Mouse (Mus musculus) liver, embryonic 15.5 days (tissue): ENCODE results near the gene Cavin3. TPM values are rescaled to one million over a fixed set of nuclear protein-coding genes. Genes with fewer than 3 reads are reported as not detected.

Experiments
- ATAC-seq: fragments of 200-750 bp; cut with Nextera tagmentation; 2 replicates; pipeline ENCODE4 v1.8.0; 2017; ENCODE audit warnings: moderate number of reproducible peaks, mild to moderate bottlenecking, moderate library complexity; ENCODE audit not compliant: insufficient read depth
- H3K27ac ChIP-seq: fragments of 300-500 bp; sonication (generic); replicated peaks from 2 replicates; pipeline ENCODE4 v1.5.1; 2015; ENCODE audit warnings: mild to moderate bottlenecking, inconsistent platforms
- H3K27me3 ChIP-seq: fragments of 300-500 bp; sonication (generic); 2 replicates; pipeline ENCODE4 v1.6.1; 2015; ENCODE audit warnings: mild to moderate bottlenecking, inconsistent platforms
- H3K36me3 ChIP-seq: fragments of 300-500 bp; sonication (generic); replicated peaks from 2 replicates; pipeline ENCODE4 v1.6.1; 2015; ENCODE audit warnings: moderate library complexity, mild to moderate bottlenecking, inconsistent platforms
- H3K4me1 ChIP-seq: fragments of 300-500 bp; sonication (generic); replicated peaks from 2 replicates; pipeline ENCODE4 v1.6.1; 2015; ENCODE audit warnings: inconsistent platforms
- H3K4me2 ChIP-seq: fragments of 300-500 bp; sonication (generic); 2 replicates; pipeline ENCODE4 v1.6.1; 2015; ENCODE audit warnings: moderate library complexity, mild to moderate bottlenecking, inconsistent platforms
- H3K4me3 ChIP-seq: fragments of 300-500 bp; sonication (generic); replicated peaks from 2 replicates; pipeline ENCODE4 v1.5.1; 2015; ENCODE audit warnings: mild to moderate bottlenecking, inconsistent platforms
- H3K9ac ChIP-seq: fragments of 300-500 bp; sonication (generic); 2 replicates; pipeline ENCODE4 v1.6.1; 2015; ENCODE audit warnings: moderate library complexity, mild to moderate bottlenecking, inconsistent platforms
- H3K9me3 ChIP-seq: fragments of 300-500 bp; sonication (generic); replicated peaks from 2 replicates; pipeline ENCODE4 v1.6.1; 2016; ENCODE audit warnings: inconsistent platforms
- WGBS: fragments of 180-500 bp; shearing (Covaris S2); methylation state at CpG from one replicate; pipeline ENCODE4 v1.1.7; 2015; ENCODE audit warnings: mixed read lengths; ENCODE audit not compliant: insufficient replicate concordance; 5-methylcytosine and 5-hydroxymethylcytosine counted together
- polyA plus RNA-seq: library from polyadenylated mRNA; unstranded; fragments of >200 nt; fragmentation: Nextera tagmentation; extraction: Ambion mirVana; gene quantifications from 2 replicates; pipeline ENCODE4 v1.2.1, GENCODE M21; 2015

The Cavin3 gene
- polyA plus RNA-seq, 1 experiment from 2014 or later: 5.7 TPM

- no peak for ATAC-seq
- no peaks in the 10 kb centered on the region for H3K36me3 ChIP-seq
- H3K27ac ChIP-seq: no peak overlapping the region
- H3K27me3 ChIP-seq: no peaks in the 10 kb centered on the region
- H3K4me3 ChIP-seq: no peak overlapping the region
- H3K4me1 ChIP-seq: no peaks in the 10 kb centered on the region
- H3K4me2 ChIP-seq: no peak overlapping the region
- H3K9ac ChIP-seq: no peak overlapping the region
- no peaks in the 10 kb centered on the region for H3K9me3 ChIP-seq
- 50% methylated on average over 5 of the region's 5 CpGs for WGBS
Measured at GRCm38 (mm10) chr7:105510143-105510542, 28.0 kb upstream of the Cavin3 start.

GRCm38 (mm10) chr7:105507257-105507656 is 25.2 kb upstream of the Cavin3 start:
- Histone ChIP-seq H3K4me2 (no peak overlapping the region), H3K27me3 (no peaks in the 10 kb centered on the region), H3K9me3 (no peaks in the 10 kb centered on the region), H3K9ac (no peak overlapping the region), H3K36me3 (no peaks in the 10 kb centered on the region), H3K27ac (no peak overlapping the region), H3K4me3 (no peak overlapping the region), H3K4me1 (no peaks in the 10 kb centered on the region)
- WGBS: 46% methylated on average over 4 of the region's 4 CpGs
- ATAC-seq: no peak

- no peak overlapping the region for H3K9ac ChIP-seq
- no peak overlapping the region for H3K4me2 ChIP-seq
- H3K9me3 ChIP-seq: no peaks in the 10 kb centered on the region
- H3K4me3 ChIP-seq: no peak overlapping the region
- H3K27me3 ChIP-seq: no peaks in the 10 kb centered on the region
- no peaks in the 10 kb centered on the region for H3K36me3 ChIP-seq
- 62% methylated on average over 4 of the region's 4 CpGs for WGBS
- H3K4me1 ChIP-seq: no peaks in the 10 kb centered on the region
- ATAC-seq: no peak
- no peak overlapping the region for H3K27ac ChIP-seq
Measured at GRCm38 (mm10) chr7:105501984-105502383, 19.9 kb upstream of the Cavin3 start.

- Histone ChIP-seq H3K4me1 (no peaks in the 10 kb centered on the region), H3K27ac (no peak overlapping the region), H3K36me3 (no peaks in the 10 kb centered on the region), H3K9me3 (no peaks in the 10 kb centered on the region), H3K4me2 (no peak overlapping the region), H3K4me3 (no peak overlapping the region), H3K9ac (no peak overlapping the region), H3K27me3 (no peaks in the 10 kb centered on the region)
- WGBS: 65% methylated on average over 1 of the region's 1 CpGs
- no peak for ATAC-seq
Measured at GRCm38 (mm10) chr7:105499676-105500075, 17.6 kb upstream of the Cavin3 start.

- Histone ChIP-seq H3K4me3 (no peak overlapping the region), H3K9ac (no peak overlapping the region), H3K4me1 (no peaks in the 10 kb centered on the region), H3K9me3 (no peaks in the 10 kb centered on the region), H3K36me3 (no peaks in the 10 kb centered on the region), H3K27me3 (no peaks in the 10 kb centered on the region), H3K27ac (no peak overlapping the region), H3K4me2 (no peak overlapping the region)
- ATAC-seq: no peak
- WGBS: 16% methylated on average over 10 of the region's 10 CpGs
Measured at GRCm38 (mm10) chr7:105498854-105499492, 16.9 kb upstream of the Cavin3 start.

GRCm38 (mm10) chr7:105497881-105498280 is 15.8 kb upstream of the Cavin3 start:
- no peaks in the 10 kb centered on the region for H3K36me3 ChIP-seq
- WGBS: 62% methylated on average over 3 of the region's 3 CpGs
- no peaks in the 10 kb centered on the region for H3K4me1 ChIP-seq
- no peaks in the 10 kb centered on the region for H3K27me3 ChIP-seq
- no peak for ATAC-seq
- no peak overlapping the region for H3K27ac ChIP-seq
- H3K9ac ChIP-seq: no peak overlapping the region
- H3K4me2 ChIP-seq: no peak overlapping the region
- H3K4me3 ChIP-seq: no peak overlapping the region
- no peaks in the 10 kb centered on the region for H3K9me3 ChIP-seq

- H3K27me3 ChIP-seq: peaks cover 4% of the 10 kb centered on the region
- no peaks in the 10 kb centered on the region for H3K9me3 ChIP-seq
- H3K27ac ChIP-seq: no peak overlapping the region
- no peak overlapping the region for H3K4me3 ChIP-seq
- no peak overlapping the region for H3K9ac ChIP-seq
- no peaks in the 10 kb centered on the region for H3K36me3 ChIP-seq
- no peak overlapping the region for H3K4me2 ChIP-seq
- WGBS: 45% methylated on average over 6 of the region's 6 CpGs
- no peak for ATAC-seq
- H3K4me1 ChIP-seq: 0 out of 2 replicates have a peak, but pooled peaks cover 2% of the 10 kb centered on the region
Measured at GRCm38 (mm10) chr7:105487104-105487876, 5.2 kb upstream of the Cavin3 start.

GRCm38 (mm10) chr7:105485029-105485428 is 2.9 kb upstream of the Cavin3 start:
- H3K4me3 ChIP-seq: no peak overlapping the region
- H3K4me1 ChIP-seq: peaks cover 9% of the 10 kb centered on the region; the same call in 1 of the 2 replicates
- WGBS: 45% methylated on average over 5 of the region's 5 CpGs
- H3K27ac ChIP-seq: no peak overlapping the region
- H3K27me3 ChIP-seq: peaks cover 20% of the 10 kb centered on the region
- no peaks in the 10 kb centered on the region for H3K36me3 ChIP-seq
- no peak for ATAC-seq
- no peaks in the 10 kb centered on the region for H3K9me3 ChIP-seq
- no peak overlapping the region for H3K9ac ChIP-seq
- H3K4me2 ChIP-seq: no peak overlapping the region

- H3K36me3 ChIP-seq: no peaks in the 10 kb centered on the region
- no peak overlapping the region for H3K27ac ChIP-seq
- peaks cover 9% of the 10 kb centered on the region; the same call in 1 of the 2 replicates for H3K4me1 ChIP-seq
- no peaks in the 10 kb centered on the region for H3K9me3 ChIP-seq
- peak overlapping the region; percentile 60; the same call in 1 of the 2 replicates for H3K4me2 ChIP-seq
- peaks cover 20% of the 10 kb centered on the region for H3K27me3 ChIP-seq
- H3K4me3 ChIP-seq: no peak overlapping the region
- no peak for ATAC-seq
- no peak overlapping the region for H3K9ac ChIP-seq
- 36% methylated on average over 8 of the region's 8 CpGs for WGBS
Measured at GRCm38 (mm10) chr7:105482426-105482825, 326 bp upstream of the Cavin3 start.

GRCm38 (mm10) chr7:105480561-105481504 is 1.3 kb downstream of the Cavin3 start:
- H3K4me1 ChIP-seq: peaks cover 9% of the 10 kb centered on the region; the same call in 1 of the 2 replicates
- peak overlapping the region; percentile 60; the same call in 1 of the 2 replicates for H3K4me2 ChIP-seq
- peaks cover 20% of the 10 kb centered on the region for H3K27me3 ChIP-seq
- no peak for ATAC-seq
- no peak overlapping the region for H3K4me3 ChIP-seq
- no peaks in the 10 kb centered on the region for H3K36me3 ChIP-seq
- no peak overlapping the region for H3K27ac ChIP-seq
- H3K9ac ChIP-seq: no peak overlapping the region
- 68% methylated on average over 23 of the region's 23 CpGs for WGBS
- H3K9me3 ChIP-seq: no peaks in the 10 kb centered on the region

- Histone ChIP-seq H3K27me3 (peaks cover 20% of the 10 kb centered on the region), H3K9ac (no peak overlapping the region), H3K4me3 (no peak overlapping the region), H3K4me1 (peaks cover 9% of the 10 kb centered on the region; the same call in 1 of the 2 replicates), H3K36me3 (no peaks in the 10 kb centered on the region), H3K27ac (no peak overlapping the region), H3K4me2 (no peak overlapping the region), H3K9me3 (no peaks in the 10 kb centered on the region)
- ATAC-seq: no peak
- 55% methylated on average over 5 of the region's 5 CpGs for WGBS
Measured at GRCm38 (mm10) chr7:105480081-105480480, 2.0 kb downstream of the Cavin3 start.
